Mouse (Mus musculus) adrenal gland, postnatal 36 days (tissue): ENCODE measurements around the gene Gm5580. TPM values are rescaled to one million over a fixed set of nuclear protein-coding genes. Genes with fewer than 3 reads are reported as not detected.
A peak's percentile ranks its signal among the peaks of the same experiment; 100 is the strongest.
"Not testable (repeated sequence)": the region's sequence is repeated elsewhere in the genome, so short reads cannot be mapped to it uniquely, and the experiment has no call there.

Experiments used
- DNase-seq, 2 experiments: peaks; one replicate each; pipeline ENCODE4 v3.0.0; 2021; ENCODE audit warnings: mixed read lengths in 1 of 2
- long read RNA-seq, 2 experiments: library from polyadenylated mRNA; stranded (forward); transcript quantifications; one replicate each; pipeline ENCODE4 v2.0.0; 2021; ENCODE audit warnings: borderline sequencing depth in 2 of 2
- total RNA-seq, 2 experiments: library from RNA; stranded (reverse); gene quantifications; 2 replicates each; pipeline ENCODE4 v1.2.3; 2021

Gm5580 gene
- total RNA-seq: 1 to 10 TPM; 3.0 to 4.5 TPM
- long read RNA-seq, experiment 1, partial matches to known transcripts: 0 of 1 reads
- long read RNA-seq, experiment 1, other reads (novel, unspliced or antisense): 0 of 1 reads
- long read RNA-seq, experiment 2: 0 reads

GRCm38 (mm10) chr6:116550841-116551240, at the start of gene Gm5580:
TSS of gene Gm5580 (plus strand) at chr6:116551141.
- not testable (repeated sequence) for DNase-seq

- not testable (repeated sequence) for DNase-seq
These were observed 44.5 kb upstream of the Gm5580 start, which contains the start of gene Olfr212 for GRCm38 (mm10) chr6:116506302-116507003. TSS of gene Olfr212 (plus strand) at chr6:116506516.

GRCm38 (mm10) chr6:116514832-116515231, 36.1 kb upstream of the Gm5580 start:
- no peak for DNase-seq

- DNase-seq: no peak
These were observed 12.8 kb upstream of the Gm5580 start, which contains the start of gene Olfr213 for GRCm38 (mm10) chr6:116538156-116538555. TSS of gene Olfr213 (plus strand) at chr6:116538456.

GRCm38 (mm10) chr6:116542500-116542899, 8.4 kb upstream of the Gm5580 start:
- DNase-seq: no peak

- DNase-seq: no peak
These were observed 3.0 kb downstream of the Gm5580 start, which contains the start of gene Olfr214 for GRCm38 (mm10) chr6:116553935-116554334. TSS of gene Olfr214 (plus strand) at chr6:116554235.

- no peak for DNase-seq
These were observed 4.0 kb downstream of the Gm5580 start for GRCm38 (mm10) chr6:116554952-116555351.

GRCm38 (mm10) chr6:116569834-116570233, 18.9 kb downstream of the Gm5580 start:
- DNase-seq: peak; percentile 4 to 10

GRCm38 (mm10) chr6:116584095-116584494, 33.2 kb downstream of the Gm5580 start, which contains the start of gene Olfr215:
TSS of gene Olfr215 (minus strand) at chr6:116584195.
- DNase-seq: no peak

GRCm38 (mm10) chr6:116600969-116601368, 50.0 kb downstream of the Gm5580 start:
- DNase-seq: not testable (repeated sequence)

Other genes with a start within 250 kb of the Gm5580 start
- 10 to 100 TPM; 52.1 to 71.6 TPM for gene March8, start 213.1 kb upstream of the Gm5580 start, total RNA-seq
- 1 to 10 TPM; 1.4 to 1.8 TPM for gene Alox5, start 90.0 kb upstream of the Gm5580 start, total RNA-seq
- not detected for gene Olfr211, start 62.0 kb upstream of the Gm5580 start, total RNA-seq
- gene Olfr212, start 44.6 kb upstream of the Gm5580 start, total RNA-seq: under 1 TPM in 1 of 2 experiments, not detected in 1; 0.13 TPM
- gene Olfr213, start 12.7 kb upstream of the Gm5580 start, total RNA-seq: not detected
- gene Olfr214, start 3.1 kb downstream of the Gm5580 start, total RNA-seq: not detected
- gene Olfr215, start 33.1 kb downstream of the Gm5580 start, total RNA-seq: not detected
- 10 to 100 TPM; 19.7 to 23.0 TPM for gene Zfp422, start 77.9 kb downstream of the Gm5580 start, total RNA-seq
- gene Depp1, start 99.5 kb downstream of the Gm5580 start, total RNA-seq: 10 to 100 TPM in 1 of 2 experiments, 1 to 10 TPM in 1; 7.0 to 20.2 TPM
- gene Rassf4, start 122.8 kb downstream of the Gm5580 start, total RNA-seq: 1 to 10 TPM; 2.8 to 4.7 TPM
- gene Tmem72, start 165.8 kb downstream of the Gm5580 start, total RNA-seq: under 1 TPM; 0.07 TPM